Mouse (Mus musculus) left cerebral cortex, postnatal 14 days (tissue): ENCODE measurements at regions not wholly inside any gene's neighbourhood (a gene's known extent, or its start where the extent isn't known, plus 50 kb on each side); places are given as distances from the start of the nearest gene placed in this dataset.

Experiments used
- DNase-seq, 2 experiments: peaks; one replicate each; pipeline ENCODE4 v3.0.0; 2021 to 2022; ENCODE audit warnings: low spot score in 2 of 2, mixed read lengths in 1 of 2
- intact Hi-C: fragments of 180-260 bp; cut with DNase I; formaldehyde crosslinking; loops from one replicate; pipeline ENCODE4 v1.15.1; 2025

GRCm38 (mm10) chrX:106985684-106986083 lies 65.3 kb downstream of the Lpar4 start:
- DNase-seq, result no peak
- intact Hi-C loops, result no loop called here

GRCm38 (mm10) chrX:106986794-106987193 lies 66.4 kb downstream of the Lpar4 start:
- intact Hi-C loops, result no loop called here
- no peak for DNase-seq

GRCm38 (mm10) chrX:106987779-106988178 lies 67.4 kb downstream of the Lpar4 start:
- DNase-seq, result no peak
- intact Hi-C loops, result no loop called here

- intact Hi-C loops, result no loop called here
- no peak for DNase-seq
Measured at GRCm38 (mm10) chrX:107004496-107004895, 83.8 kb upstream of the P2ry10 start.

- intact Hi-C loops, result no loop called here
- no peak for DNase-seq
Measured at GRCm38 (mm10) chrX:107008968-107009367, 79.3 kb upstream of the P2ry10 start.

- no peak for DNase-seq
- intact Hi-C loops, result loop anchor here (5.0 to 10.0 kb wide), 2 partner anchors 220 to 422 kb away; no protein-coding TSS in a partner anchor
Measured at GRCm38 (mm10) chrX:107012615-107013014, 75.7 kb upstream of the P2ry10 start.

- no peak for DNase-seq
- intact Hi-C loops, result loop anchor here (10.0 kb wide), 1 partner anchor 419 kb away; no protein-coding TSS in a partner anchor
Measured at GRCm38 (mm10) chrX:107015335-107015734, 73.0 kb upstream of the P2ry10 start.

GRCm38 (mm10) chrX:107031726-107032125 lies 56.6 kb upstream of the P2ry10 start:
- no peak for DNase-seq
- intact Hi-C loops, result no loop called here

GRCm38 (mm10) chrX:107038041-107038440 lies 50.3 kb upstream of the P2ry10 start:
- intact Hi-C loops, result no loop called here

More at GRCm38 (mm10) chrX:107038041-107038440, 50.3 kb upstream of the P2ry10 start:
- DNase-seq, result no peak
